Mouse (Mus musculus) CH12.LX (cell line): ENCODE results near the gene Rps2. TPM values are rescaled to one million over a fixed set of nuclear protein-coding genes. Genes with fewer than 3 reads are reported as not detected.
"Not testable (repeated sequence)": the region's sequence is repeated elsewhere in the genome, so short reads cannot be mapped to it uniquely, and the experiment has no call there.

Experiments used
- DNase-seq: peaks from one replicate; pipeline ENCODE4 v3.0.0-alpha.2; 2013; ENCODE audit errors: extremely low read depth
- H3K27ac ChIP-seq: 2 replicates; pipeline ENCODE4 v1.5.1; 2012; ENCODE audit warnings: low read depth, mild to moderate bottlenecking, control low read depth, moderate library complexity; ENCODE audit not compliant: insufficient read depth
- H3K27me3 ChIP-seq: replicated peaks from 2 replicates; pipeline ENCODE3; 2012; ENCODE audit warnings: inconsistent platforms
- H3K36me3 ChIP-seq, 2 experiments: replicated peaks in 1 of 2; 2 replicates each; pipeline versions ENCODE3 to v1.6.1; 2012; ENCODE audit warnings: inconsistent platforms in 1 of 2, low read length in 1 of 2, mild to moderate bottlenecking in 1 of 2, mixed read lengths in 1 of 2, moderate library complexity in 1 of 2; ENCODE audit not compliant: control insufficient read depth in 1 of 2, insufficient read depth in 1 of 2
- H3K4me1 ChIP-seq, 2 experiments: 2 replicates each; pipeline ENCODE4 v1.6.1; 2012; ENCODE audit warnings: inconsistent platforms in 1 of 2, moderate library complexity in 1 of 2; ENCODE audit not compliant: insufficient read depth in 2 of 2, control insufficient read depth in 1 of 2
- H3K4me2 ChIP-seq: 2 replicates; pipeline ENCODE4 v1.6.1; 2012; ENCODE audit warnings: low read depth, mild to moderate bottlenecking, control low read depth; ENCODE audit not compliant: poor library complexity, insufficient read depth, severe bottlenecking
- H3K4me3 ChIP-seq, 3 experiments: fragments of 150-350 bp in 1 of 3; sonication (generic) in 1 of 3; replicated peaks in 1 of 3; 2 replicates each; pipeline versions ENCODE3 to v1.5.1; 2011 to 2012; ENCODE audit warnings: low read depth in 2 of 3, low read length in 2 of 3, mild to moderate bottlenecking in 2 of 3, moderate library complexity in 2 of 3, control low read depth in 1 of 3, improper control_type of control experiment in 1 of 3, inconsistent platforms in 1 of 3, mixed read lengths in 1 of 3; ENCODE audit not compliant: poor library complexity in 1 of 3
- H3K79me2 ChIP-seq: replicated peaks from 2 replicates; pipeline ENCODE4 v1.6.1; 2012; ENCODE audit warnings: mild to moderate bottlenecking, moderate library complexity; ENCODE audit not compliant: control insufficient read depth, poor library complexity, insufficient read depth, severe bottlenecking; ENCODE audit errors: extremely low read depth
- H3K9ac ChIP-seq: 2 replicates; pipeline ENCODE4 v1.6.1; 2012; ENCODE audit warnings: low read depth, mild to moderate bottlenecking, control low read depth, moderate library complexity; ENCODE audit not compliant: insufficient read depth
- H3K9me3 ChIP-seq: replicated peaks from 2 replicates; pipeline ENCODE3; 2012; ENCODE audit warnings: low read length, inconsistent platforms, mixed read lengths
- CHD1 ChIP-seq: IDR thresholded peaks from 2 replicates; pipeline ENCODE4 v1.6.1; 2012; ENCODE audit warnings: low read depth, low read length, improper control_type of control experiment, inconsistent platforms
- CHD2 ChIP-seq: IDR thresholded peaks from 2 replicates; pipeline ENCODE4 v1.6.1; 2011; ENCODE audit warnings: low read length, improper control_type of control experiment
- IRF4 ChIP-seq: IDR thresholded peaks from 2 replicates; pipeline ENCODE4 v1.6.1; 2014; ENCODE audit warnings: low read depth, mild to moderate bottlenecking, inconsistent platforms, low read length, improper control_type of control experiment
- MAFK ChIP-seq: IDR thresholded peaks from 2 replicates; pipeline ENCODE4 v1.6.1; 2011; ENCODE audit warnings: low read length, improper control_type of control experiment; ENCODE audit not compliant: insufficient replicate concordance
- MAX ChIP-seq: IDR thresholded peaks from 2 replicates; pipeline ENCODE4 v1.6.1; 2011; ENCODE audit warnings: low read length, improper control_type of control experiment
- MAZ ChIP-seq: IDR thresholded peaks from 2 replicates; pipeline ENCODE4 v1.6.1; 2012; ENCODE audit warnings: low read depth, mild to moderate bottlenecking, inconsistent platforms, low read length, improper control_type of control experiment, moderate library complexity
- MXI1 ChIP-seq: IDR thresholded peaks from 2 replicates; pipeline ENCODE4 v1.6.1; 2011; ENCODE audit warnings: mild to moderate bottlenecking, low read depth, low read length, improper control_type of control experiment
- NRF1 ChIP-seq: IDR thresholded peaks from 2 replicates; pipeline ENCODE4 v1.6.1; 2014; ENCODE audit warnings: low read depth, mild to moderate bottlenecking, inconsistent platforms, low read length, improper control_type of control experiment, moderate library complexity
- POLR2A ChIP-seq: IDR thresholded peaks from 2 replicates; pipeline ENCODE4 v1.6.1; 2011; ENCODE audit warnings: low read depth, mild to moderate bottlenecking, improper control_type of control experiment, low read length
- POLR2AphosphoS2 ChIP-seq: IDR thresholded peaks from 2 replicates; pipeline ENCODE4 v1.6.1; 2011; ENCODE audit warnings: low read depth, low read length, improper control_type of control experiment
- USF1 ChIP-seq: IDR thresholded peaks from 2 replicates; pipeline ENCODE4 v1.6.1; 2014; ENCODE audit warnings: low read depth, mild to moderate bottlenecking, inconsistent platforms, low read length, improper control_type of control experiment
- ZMIZ1 ChIP-seq: IDR thresholded peaks from 2 replicates; pipeline ENCODE4 v1.6.1; 2012; ENCODE audit warnings: low read depth, mild to moderate bottlenecking, inconsistent platforms, low read length, improper control_type of control experiment
- ZNF384 ChIP-seq: IDR thresholded peaks from 2 replicates; pipeline ENCODE4 v1.6.1; 2012; ENCODE audit warnings: low read depth, low read length, improper control_type of control experiment, inconsistent platforms
- dilution Hi-C: fragments of 300-500 bp; cut with MboI; formaldehyde crosslinking; loops from 2 replicates; pipeline ENCODE4 v1.14.3; 2020; ENCODE audit warnings: low sequenced_read_pairs; ENCODE audit not compliant: extremely low pct_unique_long_range_greater_than_20kb, extremely low pct_ligation_motif_present
- in situ Hi-C: fragments of 300-500 bp; cut with MboI; formaldehyde crosslinking; loops from 3 replicates; pipeline ENCODE4 v1.14.3; 2019; ENCODE audit warnings: low sequenced_read_pairs, low pct_ligation_motif_present, low pct_unique_long_range_greater_than_20kb, mixed read lengths
- polyA plus RNA-seq: library from polyadenylated mRNA; unstranded; fragments of >175 nt; gene quantifications from 2 replicates; pipeline ENCODE4 v1.2.1, GENCODE M21; 2012; ENCODE audit warnings: low read depth; ENCODE audit not compliant: insufficient read length
- total RNA-seq, 2 experiments: library from RNA; depleted of rRNA; stranded (reverse); fragments of 300-350 nt in 1 of 2; fragments of >200 nt in 1 of 2; gene quantifications; 2 replicates each; pipeline ENCODE4 v1.2.3; 2012 to 2014

Rps2 gene
- total and polyA plus RNA-seq, 3 experiments, result 2,057 to 6,050 (median 5,410) TPM

- H3K27ac ChIP-seq, result peak overlapping the region; percentile 64
These were observed 2.7 kb downstream of the Rps2 start for GRCm38 (mm10) chr17:24720616-24721015.

GRCm38 (mm10) chr17:24721383-24721955 lies 3.6 kb downstream of the Rps2 start:
- peaks cover 29 to 43% of the 10 kb centered on the region in 2 experiments for H3K36me3 ChIP-seq
- H3K9me3 ChIP-seq, dilution Hi-C loops, H3K27me3 ChIP-seq, DNase-seq, in situ Hi-C loops: not testable (repeated sequence)
- H3K4me3 ChIP-seq, result peak overlapping the region; percentile 52 to 65 (median 64)
- peaks cover 47% of the 10 kb centered on the region for H3K79me2 ChIP-seq
- peak overlapping the region; percentile 98 for H3K4me2 ChIP-seq
- peaks cover 5 to 31% of the 10 kb centered on the region in 2 experiments; a peak in 3 of 4 replicates for H3K4me1 ChIP-seq
- 0 out of 2 replicates have a peak overlapping the region, but pooled peaks have one; percentile 15 for H3K27ac ChIP-seq
- H3K9ac ChIP-seq, result peak overlapping the region; percentile 75

More at GRCm38 (mm10) chr17:24720616-24721015, 2.7 kb downstream of the Rps2 start:
- in situ Hi-C loops, dilution Hi-C loops, H3K9me3 ChIP-seq, DNase-seq, H3K27me3 ChIP-seq: not testable (repeated sequence)
- Histone ChIP-seq H3K79me2 (peaks cover 47% of the 10 kb centered on the region), H3K4me1 (peaks cover 5 to 31% of the 10 kb centered on the region in 2 experiments; a peak in 3 of 4 replicates), H3K9ac (peak overlapping the region; percentile 97), H3K4me2 (peak overlapping the region; percentile 70), H3K4me3 (peak overlapping the region; percentile 65 to 99 (median 78)), H3K36me3 (peaks cover 35 to 52% of the 10 kb centered on the region in 2 experiments)

GRCm38 (mm10) chr17:24722220-24722924 lies 4.5 kb downstream of the Rps2 start:
- peaks cover 29 to 34% of the 10 kb centered on the region in 2 experiments for H3K36me3 ChIP-seq
- TF ChIP-seq CHD1, result peak; percentile 66; the same call in 1 of the 2 replicates
- no peak for TF ChIP-seq IRF4
- peak; percentile 98 for TF ChIP-seq POLR2AphosphoS2
- TF ChIP-seq MXI1, result no peak
- TF ChIP-seq NRF1, result 0 out of 2 replicates have a peak, but pooled peaks have one; percentile 10
- peak; percentile 20; the same call in 1 of the 2 replicates for TF ChIP-seq CHD2
- no peak for TF ChIP-seq USF1
- TF ChIP-seq ZNF384, result no peak
- 0 out of 2 replicates have a peak, but pooled peaks have one; percentile 31 for TF ChIP-seq MAZ
- TF ChIP-seq MAFK, result no peak
- TF ChIP-seq ZMIZ1, result peak; percentile 83; the same call in 1 of the 2 replicates
- peak; percentile 63 for TF ChIP-seq POLR2A
- no peak for TF ChIP-seq MAX
- TF ChIP-seq, all 38 proteins: peak for 7
- Histone ChIP-seq H3K79me2 (peaks cover 47% of the 10 kb centered on the region), H3K27me3 (no peaks in the 10 kb centered on the region), H3K27ac (peak overlapping the region; percentile 2; the same call in 1 of the 2 replicates), H3K9me3 (no peaks in the 10 kb centered on the region), H3K4me1 (peaks cover 5 to 28% of the 10 kb centered on the region in 2 experiments; a peak in 3 of 4 replicates), H3K4me3 (peak overlapping the region; percentile 20 to 64 (median 28)), H3K4me2 (peak overlapping the region; percentile 98), H3K9ac (peak overlapping the region; percentile 75)
- dilution Hi-C loops, result no loop called here
- DNase-seq, result peak; percentile 54
- in situ Hi-C loops, result no loop called here
